Mouse (Mus musculus) liver, embryonic 16.5 days (tissue): Measurements from ENCODE around the gene Vat1. TPM values are rescaled to one million over a fixed set of nuclear protein-coding genes. Genes with fewer than 3 reads are reported as not detected.
"Not testable (repeated sequence)": the region's sequence is repeated elsewhere in the genome, so short reads cannot be mapped to it uniquely, and the experiment has no call there.

Experiments
- ATAC-seq: fragments of 200-750 bp; cut with Nextera tagmentation; 2 replicates; pipeline ENCODE4 v1.8.0; 2017; ENCODE audit warnings: low read depth, mild to moderate bottlenecking, moderate number of reproducible peaks, moderate library complexity
- H3K27ac ChIP-seq: fragments of 300-500 bp; sonication (generic); 2 replicates; pipeline ENCODE4 v1.5.1; 2014; ENCODE audit warnings: mild to moderate bottlenecking, low read length
- H3K27me3 ChIP-seq: fragments of 300-500 bp; sonication (generic); 2 replicates; pipeline ENCODE4 v1.6.1; 2014; ENCODE audit warnings: low read depth, low read length, mixed read lengths; ENCODE audit not compliant: control insufficient read depth, insufficient read depth
- H3K36me3 ChIP-seq: fragments of 300-500 bp; sonication (generic); 2 replicates; pipeline ENCODE4 v1.6.1; 2014; ENCODE audit warnings: mild to moderate bottlenecking; ENCODE audit not compliant: control insufficient read depth, insufficient read depth
- H3K4me1 ChIP-seq: fragments of 300-500 bp; sonication (generic); 2 replicates; pipeline ENCODE4 v1.6.1; 2014; ENCODE audit warnings: low read depth, low read length, mixed read lengths; ENCODE audit not compliant: control insufficient read depth
- H3K4me2 ChIP-seq: fragments of 300-500 bp; sonication (generic); 2 replicates; pipeline ENCODE4 v1.6.1; 2014; ENCODE audit warnings: low read depth, low read length, mixed read lengths
- H3K4me3 ChIP-seq: fragments of 300-500 bp; sonication (generic); 2 replicates; pipeline ENCODE4 v1.5.1; 2014; ENCODE audit warnings: low read depth, mild to moderate bottlenecking, low read length
- H3K9ac ChIP-seq: fragments of 300-500 bp; sonication (generic); 2 replicates; pipeline ENCODE4 v1.6.1; 2014; ENCODE audit warnings: low read depth, low read length
- H3K9me3 ChIP-seq: fragments of 300-500 bp; sonication (generic); replicated peaks from 2 replicates; pipeline ENCODE4 v1.6.1; 2016; ENCODE audit warnings: low read length; ENCODE audit not compliant: control insufficient read depth
- WGBS: fragments of 180-500 bp; shearing (Covaris S2); extraction: QIAGEN DNeasy Blood & Tissue Kit; methylation state at CpG from one replicate; pipeline ENCODE4 v1.1.7; 2014; ENCODE audit not compliant: insufficient replicate concordance; 5-methylcytosine and 5-hydroxymethylcytosine counted together
- polyA plus RNA-seq: library from polyadenylated mRNA; unstranded; fragments of >200 nt; fragmentation: Nextera tagmentation; extraction: Ambion mirVana; gene quantifications from 2 replicates; pipeline ENCODE4 v1.2.1, GENCODE M21; 2015

The Vat1 gene
- polyA plus RNA-seq, 1 experiment from 2014 or later, result 12.3 TPM

DNA sequence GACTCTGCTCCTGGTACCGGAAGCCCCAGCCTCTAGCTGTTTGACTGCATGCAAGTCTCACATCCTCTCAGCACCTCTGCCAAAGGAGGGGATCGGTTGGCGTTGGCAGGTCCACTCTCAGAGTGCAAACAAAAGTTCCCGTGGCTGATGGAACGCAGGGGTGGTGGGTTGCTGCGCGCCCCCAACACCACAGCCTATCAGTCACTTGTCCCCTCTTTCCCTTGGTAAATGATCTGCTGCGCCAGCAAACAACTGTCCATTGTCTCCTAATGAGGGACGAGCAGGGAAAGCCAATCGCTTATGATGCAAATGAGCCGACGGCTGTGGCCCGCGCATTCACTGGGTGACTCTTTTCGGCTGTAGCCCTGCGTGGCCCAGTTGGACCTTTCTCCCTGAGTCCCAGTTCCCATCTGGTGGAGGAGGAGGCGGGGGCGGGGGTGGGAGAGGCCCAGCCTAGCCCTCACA lies 13.2 kb upstream of the Vat1 start:
- Histone ChIP-seq H3K9me3 (no peaks in the 10 kb centered on the region), H3K4me1 (peaks cover 9% of the 10 kb centered on the region), H3K27me3 (no peaks in the 10 kb centered on the region), H3K36me3 (no peaks in the 10 kb centered on the region), H3K9ac (no peak overlapping the region), H3K4me2 (peak overlapping the region; percentile 38), H3K27ac (no peak overlapping the region), H3K4me3 (no peak overlapping the region)
- no peak for ATAC-seq
- WGBS, result 39% methylated on average over 18 of the region's 18 CpGs

GRCm38 (mm10) chr11:101477552-101478211 lies 11.7 kb upstream of the Vat1 start:
- H3K4me2 ChIP-seq, result no peak overlapping the region
- no peaks in the 10 kb centered on the region for H3K9me3 ChIP-seq
- no peak overlapping the region for H3K4me3 ChIP-seq
- no peak overlapping the region for H3K9ac ChIP-seq
- H3K36me3 ChIP-seq, result no peaks in the 10 kb centered on the region
- ATAC-seq, result no peak
- WGBS, result 63% methylated on average over 10 of the region's 10 CpGs
- H3K27ac ChIP-seq, result no peak overlapping the region
- H3K4me1 ChIP-seq, result peaks cover 3% of the 10 kb centered on the region
- H3K27me3 ChIP-seq, result no peaks in the 10 kb centered on the region; the same call in 1 of the 2 replicates

DNA sequence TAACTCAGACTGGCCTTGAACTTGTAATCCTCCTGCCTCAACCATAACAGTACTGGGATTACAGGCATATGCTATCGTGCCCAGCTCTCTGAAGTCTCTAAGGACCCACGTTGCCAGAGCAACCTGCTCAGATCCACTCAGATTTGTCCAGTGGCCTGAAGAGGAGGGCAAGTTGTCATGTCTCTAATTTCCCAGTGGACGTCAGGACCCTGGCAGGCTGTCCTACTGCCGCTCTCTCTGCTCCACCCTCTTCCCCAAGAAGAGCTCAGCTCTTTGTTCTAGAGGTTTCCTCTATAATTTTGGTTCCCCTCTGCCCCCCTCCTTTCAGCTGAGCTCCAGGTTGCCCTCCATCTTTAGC lies 11.1 kb upstream of the Vat1 start:
- Histone ChIP-seq H3K27ac (no peak overlapping the region), H3K9me3 (no peaks in the 10 kb centered on the region), H3K9ac (no peak overlapping the region), H3K36me3 (no peaks in the 10 kb centered on the region), H3K27me3 (no peaks in the 10 kb centered on the region; the same call in 1 of the 2 replicates), H3K4me2 (no peak overlapping the region), H3K4me1 (peaks cover 3% of the 10 kb centered on the region), H3K4me3 (no peak overlapping the region)
- whole genome bisulfite sequencing, result 55% methylated on average over 4 of the region's 4 CpGs
- ATAC-seq, result no peak

DNA sequence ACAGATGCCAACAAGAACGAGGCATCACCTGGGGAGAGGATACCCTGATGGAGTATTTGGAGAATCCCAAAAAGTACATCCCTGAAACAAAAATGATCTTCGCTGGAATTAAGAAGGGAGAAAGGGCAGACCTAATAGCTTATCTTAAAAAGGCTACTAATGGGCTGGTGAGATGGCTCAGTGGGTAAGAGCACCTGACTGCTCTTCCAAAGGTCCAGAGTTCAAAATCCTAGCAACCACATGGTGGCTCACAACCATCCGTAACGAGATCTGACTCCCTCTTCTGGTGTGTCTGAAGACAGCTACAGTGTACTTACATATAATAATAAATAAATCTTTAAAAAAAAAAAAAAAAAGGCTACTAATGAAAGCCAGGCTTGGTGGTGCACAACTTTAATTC lies 10.3 kb upstream of the Vat1 start:
- not testable (repeated sequence) for H3K27ac ChIP-seq, H3K9ac ChIP-seq, H3K27me3 ChIP-seq, H3K4me1 ChIP-seq, ATAC-seq, H3K36me3 ChIP-seq, H3K9me3 ChIP-seq, H3K4me2 ChIP-seq, H3K4me3 ChIP-seq
- 71% methylated on average over 4 of the region's 4 CpGs for WGBS

- H3K27me3 ChIP-seq, result peaks cover 4% of the 10 kb centered on the region; the same call in 1 of the 2 replicates
- ATAC-seq, result no peak
- no peaks in the 10 kb centered on the region for H3K36me3 ChIP-seq
- H3K9me3 ChIP-seq, result no peaks in the 10 kb centered on the region
- no peak overlapping the region for H3K4me3 ChIP-seq
- H3K4me2 ChIP-seq, result no peak overlapping the region
- whole genome bisulfite sequencing, result 64% methylated on average over 5 of the region's 5 CpGs
- no peak overlapping the region for H3K27ac ChIP-seq
- no peaks in the 10 kb centered on the region for H3K4me1 ChIP-seq
- no peak overlapping the region for H3K9ac ChIP-seq
Observed at GRCm38 (mm10) chr11:101474298-101474697, 8.3 kb upstream of the Vat1 start.

- not testable (repeated sequence) for ATAC-seq, H3K4me3 ChIP-seq, H3K4me1 ChIP-seq, H3K27me3 ChIP-seq, H3K9me3 ChIP-seq, H3K9ac ChIP-seq, H3K36me3 ChIP-seq, H3K27ac ChIP-seq, H3K4me2 ChIP-seq
- 47% methylated on average over 1 of the region's 1 CpGs for WGBS
Observed at GRCm38 (mm10) chr11:101473686-101474085, 7.7 kb upstream of the Vat1 start.

DNA sequence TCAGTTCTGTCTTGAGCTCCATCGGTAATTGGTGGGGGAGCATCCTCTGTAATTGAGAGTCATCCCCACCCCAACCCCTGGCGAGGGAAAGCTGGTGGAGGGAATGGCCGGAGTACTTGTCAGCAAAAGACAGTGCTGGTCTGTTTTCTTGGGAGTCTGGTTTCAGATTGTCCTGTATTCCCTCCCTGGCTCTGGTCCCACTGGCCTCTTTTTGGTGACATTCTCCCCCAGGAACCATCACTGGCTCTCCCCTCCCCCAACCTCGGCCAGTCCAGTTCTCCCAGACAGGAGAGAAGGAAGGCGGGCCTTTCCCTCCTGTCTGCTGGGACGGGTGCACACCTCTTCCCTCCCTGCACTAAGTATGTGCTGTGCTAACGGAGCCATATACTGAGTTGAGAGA lies 6.3 kb upstream of the Vat1 start:
- H3K36me3 ChIP-seq, result no peaks in the 10 kb centered on the region
- H3K4me3 ChIP-seq, result no peak overlapping the region
- no peak overlapping the region for H3K9ac ChIP-seq
- H3K9me3 ChIP-seq, result no peaks in the 10 kb centered on the region
- ATAC-seq, result no peak
- no peak overlapping the region for H3K27ac ChIP-seq
- H3K4me1 ChIP-seq, result peaks cover 11% of the 10 kb centered on the region
- 57% methylated on average over 7 of the region's 7 CpGs for WGBS
- no peak overlapping the region for H3K4me2 ChIP-seq
- peaks cover 23% of the 10 kb centered on the region for H3K27me3 ChIP-seq

DNA sequence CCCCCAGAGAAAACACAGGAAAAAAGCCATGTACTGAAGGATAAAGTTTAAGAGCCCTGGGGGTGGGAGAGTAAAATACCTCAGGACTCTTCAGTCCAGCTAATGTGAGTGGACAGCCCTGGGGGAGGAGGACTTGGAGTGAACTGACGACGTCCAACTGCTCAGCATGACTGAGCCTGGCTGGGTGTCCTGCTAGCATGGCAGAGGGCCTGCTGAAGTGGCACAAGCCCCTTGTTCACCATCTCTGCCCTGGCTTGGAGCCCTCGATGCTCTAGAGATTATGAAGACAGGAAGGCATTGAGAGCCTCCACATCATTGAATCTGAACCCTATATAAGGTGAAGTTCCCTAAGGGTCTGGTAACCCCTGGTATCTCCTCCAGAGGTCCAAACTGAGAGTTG lies 5.9 kb upstream of the Vat1 start:
- Histone ChIP-seq H3K4me3 (no peak overlapping the region), H3K36me3 (no peaks in the 10 kb centered on the region), H3K4me2 (no peak overlapping the region), H3K27me3 (peaks cover 27% of the 10 kb centered on the region), H3K27ac (no peak overlapping the region), H3K4me1 (peaks cover 13% of the 10 kb centered on the region), H3K9ac (no peak overlapping the region), H3K9me3 (no peaks in the 10 kb centered on the region)
- ATAC-seq, result no peak
- 58% methylated on average over 3 of the region's 3 CpGs for WGBS

DNA sequence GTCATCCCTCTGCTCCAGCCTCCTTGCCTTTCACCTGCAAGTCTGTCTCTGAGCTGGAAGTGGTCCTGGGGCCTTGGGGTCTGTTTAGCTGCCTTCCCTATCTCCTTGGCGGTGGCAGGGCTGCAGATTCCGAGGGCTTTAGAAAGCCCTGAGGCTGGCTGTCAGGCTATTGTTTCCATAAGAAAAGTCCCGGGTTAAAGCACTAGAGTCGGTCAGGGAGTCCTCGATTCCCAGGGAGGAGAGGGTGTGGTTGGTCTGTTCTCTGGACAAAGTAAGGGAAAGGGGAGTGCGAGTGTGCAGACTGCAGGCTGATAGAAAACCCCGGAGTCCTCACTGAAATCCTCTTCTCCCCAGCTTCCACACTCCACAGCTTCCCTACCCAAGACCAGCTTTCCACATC lies 4.2 kb upstream of the Vat1 start:
- peaks cover 28% of the 10 kb centered on the region for H3K4me1 ChIP-seq
- peaks cover 41% of the 10 kb centered on the region for H3K27me3 ChIP-seq
- H3K4me2 ChIP-seq, result no peak overlapping the region
- no peak overlapping the region for H3K27ac ChIP-seq
- H3K36me3 ChIP-seq, result no peaks in the 10 kb centered on the region
- H3K4me3 ChIP-seq, result no peak overlapping the region
- WGBS, result 77% methylated on average over 7 of the region's 7 CpGs
- no peak for ATAC-seq
- H3K9ac ChIP-seq, result no peak overlapping the region
- H3K9me3 ChIP-seq, result no peaks in the 10 kb centered on the region
